Mouse (Mus musculus) kidney, adult 9 months (tissue): Measurements from ENCODE around the gene Elf1.
"Not testable (repeated sequence)": the region's sequence is repeated elsewhere in the genome, so short reads cannot be mapped to it uniquely, and the experiment has no call there.

Experiments used
- DNase-seq: peaks from one replicate; pipeline ENCODE4 v3.0.0; 2022

Elf1 gene

DNA sequence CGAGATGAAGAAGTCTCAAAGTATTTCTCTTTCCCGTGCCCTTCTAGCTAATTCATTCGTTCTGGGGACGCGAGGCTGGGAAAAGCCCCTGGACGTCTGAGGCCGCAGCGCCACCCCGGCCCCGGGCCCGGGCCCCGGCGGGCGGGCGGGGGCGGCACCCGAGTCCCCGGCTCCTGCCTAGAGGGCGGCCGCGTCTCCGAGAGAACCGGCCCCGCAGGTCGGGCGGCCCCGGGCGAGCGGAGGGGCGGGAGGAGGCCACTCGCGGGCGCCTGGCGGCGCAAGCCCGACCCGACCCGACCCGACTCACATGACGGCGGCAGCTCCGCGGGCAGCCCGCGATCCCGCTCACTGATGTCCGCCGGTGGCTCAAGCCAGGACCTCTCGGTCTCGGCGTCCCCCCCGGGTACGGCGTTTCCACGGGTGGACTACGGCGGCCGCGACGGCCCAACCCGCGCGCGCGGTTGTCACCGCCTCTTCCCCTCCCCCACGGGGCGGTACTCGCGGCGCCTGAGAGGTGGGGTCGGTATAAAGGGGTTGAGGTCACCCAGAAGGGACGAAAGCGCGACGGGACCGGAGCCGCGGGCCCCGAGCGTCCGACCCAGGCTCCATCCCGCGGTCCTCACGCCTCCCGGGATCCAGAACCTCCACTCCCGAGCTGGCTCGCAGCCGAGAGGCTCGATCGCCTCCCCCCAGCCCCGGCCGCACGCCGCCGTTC, at the start of gene Elf1:
Gene Elf1, plus strand, starts transcription at position 571 of the 715 bp plus-strand sequence.
- peak; percentile 96 for DNase-seq

GRCm38 (mm10) chr14:79434068-79434467, 46.9 kb upstream of the Elf1 start:
- no peak for DNase-seq

DNA sequence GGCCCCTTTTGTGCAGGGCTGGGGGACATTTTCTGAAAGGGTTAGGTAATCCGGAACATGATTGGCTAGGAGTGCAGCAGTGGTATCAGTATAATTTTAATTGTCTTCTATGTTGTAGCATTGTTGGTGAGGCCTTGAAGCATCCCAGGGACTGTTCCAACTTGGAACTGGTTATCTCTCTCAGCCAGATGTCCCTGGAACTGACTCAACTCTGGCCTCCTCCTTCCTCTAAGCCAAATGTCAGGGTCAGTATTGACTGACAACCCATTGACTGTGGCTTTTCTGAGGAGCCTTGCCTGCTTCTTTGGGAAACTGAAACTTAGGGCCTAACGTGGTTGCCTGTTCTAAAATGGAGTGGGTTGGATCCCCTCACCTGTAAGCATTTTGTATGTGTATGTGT, 40.3 kb upstream of the Elf1 start:
- DNase-seq = no peak

DNA sequence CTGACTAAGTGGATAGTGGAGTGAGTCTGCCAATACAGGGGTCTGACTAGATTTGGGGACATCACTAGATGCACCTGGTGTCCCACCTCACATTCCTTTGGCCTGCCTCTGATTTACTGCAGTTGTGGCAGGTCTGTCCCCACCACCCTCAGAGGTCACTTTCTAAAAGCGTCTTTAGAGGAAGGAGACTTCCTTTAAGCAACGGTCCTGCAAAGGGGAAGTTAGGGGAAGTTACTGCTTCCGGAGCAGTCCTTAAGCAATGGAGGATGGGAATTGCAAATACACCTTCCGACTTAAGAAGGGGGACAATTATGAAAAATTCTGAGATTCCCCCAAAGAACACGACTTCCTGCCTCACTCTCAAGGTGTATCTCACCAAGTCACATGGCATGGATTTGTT, 39.6 kb upstream of the Elf1 start:
- DNase-seq = no peak

DNA sequence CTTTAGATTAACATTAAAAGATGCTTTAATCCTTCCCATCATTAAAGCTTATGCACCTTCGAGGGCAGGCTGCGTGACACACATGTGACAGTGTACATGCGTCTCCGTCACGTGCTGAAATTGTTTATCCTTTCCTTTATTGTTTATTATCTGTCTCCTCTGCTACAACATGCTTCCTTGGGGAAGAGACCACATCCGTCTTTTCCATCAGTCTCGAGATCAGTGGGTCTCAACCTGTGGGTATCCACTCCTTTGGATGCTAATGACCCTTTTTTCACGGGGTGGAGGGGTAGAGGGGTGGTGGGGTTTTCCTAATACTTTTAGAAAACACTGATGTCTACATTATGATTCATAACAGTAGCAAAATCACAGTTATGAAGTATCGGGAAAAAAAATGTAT, 36.4 kb upstream of the Elf1 start:
- no peak for DNase-seq

- DNase-seq = no peak
These were observed 35.9 kb upstream of the Elf1 start for GRCm38 (mm10) chr14:79445055-79445620.

- DNase-seq = peak; percentile 82
These were observed 29.1 kb upstream of the Elf1 start, which contains the start of gene Kbtbd6 for GRCm38 (mm10) chr14:79451681-79452590. Gene Kbtbd6 (plus strand): TSS chr14:79451835.

- DNase-seq = not testable (repeated sequence)
These were observed 28.4 kb upstream of the Elf1 start for GRCm38 (mm10) chr14:79452591-79452934.

DNA sequence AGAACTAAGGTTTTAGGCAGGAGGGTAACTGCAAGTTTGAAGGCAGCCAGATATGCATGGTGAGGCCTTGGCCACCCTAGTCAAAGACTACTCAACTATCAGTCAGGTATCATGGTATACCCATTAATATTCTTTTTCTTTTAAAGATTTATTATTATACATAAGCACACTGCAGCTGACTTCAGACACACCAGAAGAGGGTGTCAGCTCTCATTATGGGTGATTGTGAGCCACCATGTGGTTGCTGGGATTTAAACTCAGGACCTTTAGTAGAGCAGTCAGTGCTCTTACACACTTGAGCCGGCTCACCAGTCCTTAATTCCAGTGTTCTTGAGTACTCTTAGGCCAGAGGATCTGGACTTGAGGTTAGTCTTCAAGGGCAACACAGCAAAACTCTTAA, 20.6 kb upstream of the Elf1 start:
- DNase-seq = no peak

- DNase-seq = no peak
These were observed 20.0 kb upstream of the Elf1 start for GRCm38 (mm10) chr14:79460988-79461387.

DNA sequence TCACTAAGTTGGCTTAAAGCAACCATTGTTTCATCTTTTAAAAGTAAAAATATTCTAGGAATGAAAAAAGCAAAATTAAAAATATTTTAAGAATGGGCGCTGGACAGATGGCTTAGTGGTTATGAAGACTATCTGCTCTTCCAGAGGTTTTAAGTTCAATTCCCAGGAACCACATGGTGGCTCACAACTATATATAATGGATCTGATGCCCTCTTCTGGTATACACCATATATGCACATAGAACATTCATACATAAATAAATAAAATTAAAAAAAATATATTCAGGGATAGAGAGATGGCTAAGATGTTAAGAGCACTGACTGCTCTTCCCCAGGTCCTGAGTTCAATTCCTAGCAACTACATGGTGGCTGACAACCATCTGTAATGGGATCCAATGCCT, 15.4 kb upstream of the Elf1 start:
- no peak for DNase-seq

DNA sequence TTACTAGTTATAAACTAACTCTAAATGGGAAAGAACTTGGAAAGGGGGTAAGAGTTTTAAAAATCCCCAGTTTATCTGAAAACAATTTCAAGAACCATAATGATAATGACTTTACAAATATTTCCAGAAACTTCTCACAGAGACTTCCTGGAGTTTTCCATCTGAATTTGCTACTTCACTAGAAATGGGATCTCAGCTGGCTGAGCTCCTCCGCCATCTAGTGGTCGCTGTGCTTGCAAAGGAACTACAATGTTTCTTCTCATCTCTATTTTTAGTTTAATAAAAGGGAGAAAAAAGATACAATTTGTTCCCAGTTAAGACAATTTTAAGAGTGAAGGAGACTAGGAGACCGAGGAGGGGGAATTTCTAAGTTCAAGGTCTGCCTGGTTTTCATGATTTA, 13.4 kb upstream of the Elf1 start:
- DNase-seq = peak; percentile 75

DNA sequence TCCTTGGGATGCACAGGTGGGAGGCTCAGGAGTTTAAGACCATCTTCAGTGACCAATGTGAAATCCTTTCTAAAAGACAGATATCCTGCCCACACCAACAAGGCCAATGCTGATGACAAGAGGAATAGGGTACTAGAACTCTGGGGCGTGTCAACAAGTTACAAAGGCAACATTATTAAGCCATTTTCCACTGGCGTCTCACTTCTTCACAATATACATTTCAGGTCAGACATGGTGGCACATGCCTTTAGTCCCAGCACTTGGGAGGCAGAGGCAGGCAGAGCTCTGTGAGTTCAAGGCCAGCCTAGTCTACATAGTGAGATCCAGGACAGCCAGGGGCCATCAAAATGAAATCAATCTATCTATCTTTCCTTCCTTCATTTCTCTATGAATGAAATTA, 7.6 kb upstream of the Elf1 start:
- no peak for DNase-seq

DNA sequence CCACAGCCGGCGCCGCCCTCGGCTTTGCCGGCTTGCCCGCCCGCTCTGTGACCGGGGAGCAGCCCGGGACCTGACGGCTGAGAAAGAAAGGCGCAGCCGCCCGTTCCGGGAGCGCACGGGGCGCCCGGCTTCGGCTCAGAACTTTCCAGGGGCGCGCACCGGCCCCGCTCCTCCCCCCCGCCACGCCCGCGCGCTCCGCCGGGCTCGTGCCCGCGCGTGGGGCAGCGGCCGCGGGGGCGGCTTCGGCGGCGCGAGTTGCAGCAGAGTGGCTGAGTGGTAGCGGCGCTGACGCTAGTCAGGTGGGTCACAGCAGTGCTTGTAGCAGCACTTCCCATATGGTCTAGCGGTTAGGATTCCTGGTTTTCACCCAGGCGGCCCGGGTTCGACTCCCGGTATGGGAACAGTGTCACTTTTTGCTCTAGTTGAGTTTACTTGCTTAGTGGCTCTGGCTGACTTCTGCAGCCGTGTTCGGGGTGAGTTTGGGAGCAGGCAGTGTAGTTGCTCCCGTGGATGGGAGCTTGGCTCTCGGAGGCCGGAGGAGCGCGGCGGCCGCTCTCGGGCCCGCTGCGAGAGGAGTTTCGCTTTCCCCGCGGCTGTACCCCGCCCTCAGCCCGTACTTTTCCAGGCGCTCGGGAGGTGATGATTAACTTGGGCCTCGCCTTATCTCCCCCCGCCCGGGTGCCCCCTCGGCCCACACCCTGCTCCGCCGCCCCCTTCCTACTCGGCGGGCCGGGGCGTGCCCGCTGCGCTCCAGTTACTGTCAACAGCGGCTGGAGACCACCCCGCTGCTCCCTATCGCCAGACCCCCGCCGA, 551 bp downstream of the Elf1 start, which contains the start of gene Wbp4:
Gene Wbp4, minus strand, starts transcription at position 182 of the 813 bp plus-strand sequence.
- peak; percentile 91 for DNase-seq

GRCm38 (mm10) chr14:79482251-79482661, 1.3 kb downstream of the Elf1 start:
- peak; percentile 70 for DNase-seq

DNA sequence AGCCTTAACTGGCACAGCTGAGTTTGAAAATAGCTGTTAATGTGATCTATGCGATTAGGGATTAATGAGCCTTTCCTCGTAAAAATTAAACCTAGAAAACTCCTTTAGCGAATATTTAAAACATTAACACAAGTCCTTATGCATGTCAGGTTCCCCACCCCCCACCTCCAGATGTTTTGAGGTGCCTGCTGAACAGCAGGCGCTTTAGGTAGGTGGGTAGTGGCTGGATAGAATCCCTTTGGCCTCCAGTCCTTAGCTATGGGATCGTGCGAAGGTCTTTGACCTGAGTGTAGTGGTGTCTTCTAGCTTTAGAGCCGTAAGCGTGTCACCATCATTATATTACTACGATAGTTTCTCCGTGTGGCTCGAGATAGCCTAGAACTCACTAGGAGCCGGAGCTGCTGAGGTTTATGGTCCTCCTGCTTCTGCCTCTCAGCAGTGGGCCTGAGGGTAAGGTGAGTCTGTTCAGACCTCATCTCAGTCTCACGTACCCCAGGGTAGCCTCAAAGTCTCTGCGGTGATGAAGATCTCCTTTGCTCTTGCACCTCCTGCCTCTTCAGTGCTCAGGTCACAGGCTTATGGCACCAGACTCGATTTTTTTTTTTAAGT, 1.9 kb downstream of the Elf1 start:
- DNase-seq = peak; percentile 54

- peak; percentile 25 for DNase-seq
These were observed 2.7 kb downstream of the Elf1 start for GRCm38 (mm10) chr14:79483611-79484120.

DNA sequence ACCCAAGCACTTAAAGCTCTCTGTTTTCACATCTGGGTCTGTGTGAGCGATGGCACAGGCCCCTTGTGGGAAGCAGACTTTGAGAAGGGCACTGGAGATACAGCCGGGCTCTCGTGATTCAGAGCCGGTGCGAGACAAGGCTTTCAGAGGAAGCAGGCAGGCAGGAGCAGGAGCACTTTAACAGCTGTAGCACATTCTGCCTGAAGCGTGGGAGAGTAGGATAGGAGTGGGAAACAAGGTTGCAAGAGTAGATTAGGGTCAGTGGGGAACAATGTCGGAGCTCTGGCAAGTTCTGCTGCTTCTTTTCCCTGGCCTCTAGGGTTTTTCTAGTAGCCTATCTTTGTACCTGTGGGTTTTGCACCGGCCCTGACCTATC, 5.6 kb downstream of the Elf1 start:
- DNase-seq = no peak

DNA sequence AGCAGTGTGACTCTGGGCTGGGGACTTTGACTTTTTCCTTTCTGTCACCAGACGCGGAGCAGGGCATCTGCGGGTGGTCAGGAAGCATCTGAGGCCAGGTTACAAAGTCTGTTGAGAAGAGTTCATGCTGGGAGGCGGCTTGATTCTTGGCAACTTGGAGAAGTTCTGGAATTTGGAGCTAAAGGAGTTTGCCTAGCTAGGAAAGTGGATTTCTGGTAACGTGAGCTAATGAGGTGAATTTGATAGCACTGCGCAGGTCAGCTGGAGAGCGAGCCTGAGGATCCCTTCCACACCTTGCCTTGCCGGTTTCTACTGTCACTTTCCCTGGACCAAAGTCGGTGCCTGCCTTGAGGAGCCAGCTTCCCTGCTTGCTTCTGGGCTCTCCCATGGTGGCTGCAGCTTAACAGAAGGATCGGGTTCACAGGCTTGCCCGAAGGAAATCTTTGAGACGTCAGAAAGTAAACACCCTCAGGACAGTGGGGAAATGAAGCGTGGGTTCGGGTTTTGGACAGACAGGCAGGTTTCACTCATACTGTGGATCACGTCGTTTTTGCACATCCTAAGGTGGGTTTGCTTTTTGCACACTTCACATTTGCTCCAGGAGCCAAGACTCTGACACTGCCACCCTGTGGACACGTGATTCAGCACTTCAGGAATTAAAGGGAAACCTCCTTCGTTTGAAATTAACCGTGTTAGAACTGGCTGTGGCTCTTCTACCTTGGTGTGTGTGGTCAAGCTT, 6.2 kb downstream of the Elf1 start:
- peak; percentile 91 for DNase-seq

DNA sequence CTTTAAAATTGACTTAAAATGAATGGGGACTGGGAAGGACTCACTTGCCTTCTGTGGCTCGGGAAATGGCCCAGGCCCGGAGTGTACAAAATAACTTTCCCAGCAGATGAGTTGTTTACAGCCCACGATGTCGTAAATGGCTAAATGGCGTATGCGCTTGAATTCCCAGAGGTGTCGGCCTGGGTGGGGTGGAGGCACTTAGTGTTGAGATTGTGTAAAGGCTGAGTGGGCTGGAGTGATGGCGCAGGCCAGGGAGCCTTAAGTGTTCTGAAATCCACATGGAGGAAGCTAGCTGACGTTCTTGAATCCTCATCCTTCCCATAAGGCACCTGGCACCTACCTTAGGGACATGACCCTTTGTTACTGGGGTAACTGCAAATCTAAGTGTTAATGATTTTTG, 7.5 kb downstream of the Elf1 start:
- peak; percentile 31 for DNase-seq

- peak; percentile 61 for DNase-seq
These were observed 8.2 kb downstream of the Elf1 start for GRCm38 (mm10) chr14:79489150-79489549.
